Mouse (Mus musculus): ENCODE measurements around the gene Ino80d.

DNA sequence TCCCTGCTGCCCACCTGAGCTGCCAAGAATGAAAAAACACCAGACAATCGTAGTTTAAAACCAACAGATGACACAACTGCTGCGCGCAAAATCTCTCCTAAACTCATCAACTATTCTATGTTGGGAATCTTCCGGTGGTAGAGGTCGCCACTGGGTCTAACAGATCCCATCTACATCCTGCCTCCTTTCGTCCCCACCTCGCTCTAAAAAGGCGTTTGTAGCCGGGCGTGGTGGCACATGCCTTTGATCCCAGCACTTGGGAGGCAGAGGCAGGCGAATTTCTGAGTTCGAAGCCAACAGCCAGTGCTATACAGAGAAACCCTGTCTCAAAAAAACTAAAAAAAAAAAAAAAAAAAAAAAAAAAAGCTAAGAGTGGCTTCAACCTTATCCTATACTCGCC, 25.8 kb upstream of the Ino80d start:
- TF ChIP-seq CTCF (IDR thresholded peaks at IDR 0.05; ENCODE audit: low read depth) (no peak), EP300 (optimal IDR thresholded peaks at IDR 0.05) (no peak)
